Mouse (Mus musculus) ovary, adult 18-20 months (tissue): ENCODE results near the gene Olfr1535.
A peak's percentile ranks its signal among the peaks of the same experiment; 100 is the strongest.

Experiments used
- DNase-seq: peaks from one replicate; pipeline ENCODE4 v3.0.0; 2022; ENCODE audit warnings: low spot score, mixed read lengths

Gene Olfr1535

GRCm38 (mm10) chr13:21559793-21560192, at the start of gene Olfr1535:
Olfr1535 (minus strand) TSS chr13:21559893.
- DNase-seq = no peak

- no peak for DNase-seq
Measured at GRCm38 (mm10) chr13:21591618-21592017, 31.9 kb upstream of the Olfr1535 start.

GRCm38 (mm10) chr13:21581659-21582058, 22.0 kb upstream of the Olfr1535 start, which contains the start of gene Olfr1364:
Olfr1364 (minus strand) TSS chr13:21581759.
- DNase-seq = no peak

GRCm38 (mm10) chr13:21550416-21551110, 9.1 kb downstream of the Olfr1535 start:
- no peak for DNase-seq

GRCm38 (mm10) chr13:21549487-21549886, 10.2 kb downstream of the Olfr1535 start:
- DNase-seq = no peak

- DNase-seq = no peak
Measured at GRCm38 (mm10) chr13:21542708-21543107, 17.0 kb downstream of the Olfr1535 start, which contains the start of gene Olfr1366. Olfr1366 (minus strand) TSS chr13:21542808.

GRCm38 (mm10) chr13:21530781-21531201, 28.9 kb downstream of the Olfr1535 start, which contains the start of gene Zkscan8:
Zkscan8 (minus strand) TSS chr13:21531120.
- peak; percentile 78 for DNase-seq

- no peak for DNase-seq
Measured at GRCm38 (mm10) chr13:21530136-21530535, 29.6 kb downstream of the Olfr1535 start.

- DNase-seq = peak; percentile 71
Measured at GRCm38 (mm10) chr13:21506221-21506649, 53.5 kb downstream of the Olfr1535 start.
